Mouse (Mus musculus): ENCODE measurements around the gene Olfr203. TPM values are rescaled to one million over a fixed set of nuclear protein-coding genes. Genes with fewer than 3 reads are reported as not detected.
"Not testable (repeated sequence)": the region's sequence is repeated elsewhere in the genome, so short reads cannot be mapped to it uniquely, and the experiment has no call there.

Gene Olfr203
- total RNA-seq (2021) = not detected

DNA sequence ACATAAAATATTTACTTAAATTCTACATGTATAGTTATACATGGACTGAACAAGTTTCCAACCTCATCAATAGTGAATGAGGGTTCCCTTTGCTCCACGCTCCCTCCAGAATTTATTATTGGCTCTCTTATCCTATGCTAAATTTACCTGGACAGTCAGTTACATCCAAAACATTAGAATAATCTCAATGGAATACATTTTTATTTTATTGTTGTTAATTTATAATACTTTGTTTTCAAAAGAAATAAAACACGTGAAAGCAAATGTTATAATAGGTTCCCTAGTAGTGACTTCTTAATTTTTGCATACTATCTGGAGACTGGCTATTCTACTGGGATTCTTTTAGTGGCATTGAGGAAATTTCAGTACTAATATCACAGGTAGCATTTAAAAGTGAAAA is at the start of gene Olfr203:
Gene Olfr203, plus strand, starts transcription at position 301 of the 400 bp plus-strand sequence.
- DNase-seq (ENCODE audit: low spot score in 2 of 2) = no peak
- intact Hi-C loops (cut with DNase I) = no loop called here

- intact Hi-C loops (cut with DNase I) = no loop called here
- DNase-seq (ENCODE audit: low spot score in 2 of 2) = no peak
Measured at GRCm38 (mm10) chr16:59249684-59250083, 49.0 kb upstream of the Olfr203 start.

DNA sequence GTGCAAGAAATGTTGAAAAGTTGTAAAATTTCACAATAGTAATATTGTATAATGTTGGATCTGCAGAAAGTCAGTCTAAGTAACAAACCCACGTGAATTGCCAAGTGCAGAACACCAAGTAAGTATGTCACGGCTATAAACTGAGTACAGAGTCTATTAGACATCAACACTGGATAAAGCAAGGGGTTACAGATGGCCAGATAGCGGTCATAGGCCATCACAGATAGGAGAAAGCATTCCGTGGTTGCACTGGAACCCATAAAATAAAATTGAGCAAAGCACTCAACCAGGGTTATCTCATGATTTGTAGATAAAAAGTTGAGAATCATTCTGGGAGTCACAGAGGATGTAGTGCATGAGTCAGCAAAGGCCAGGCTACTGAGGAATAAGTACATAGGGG is 29.6 kb upstream of the Olfr203 start:
- DNase-seq (ENCODE audit: low spot score in 2 of 2); intact Hi-C loops (cut with DNase I): not testable (repeated sequence)

- DNase-seq (ENCODE audit: low spot score in 2 of 2); intact Hi-C loops (cut with DNase I): not testable (repeated sequence)
Measured at GRCm38 (mm10) chr16:59272532-59272931, 26.1 kb upstream of the Olfr203 start, which contains the start of gene Olfr201. Gene Olfr201, minus strand, starts transcription at chr16:59272632.

DNA sequence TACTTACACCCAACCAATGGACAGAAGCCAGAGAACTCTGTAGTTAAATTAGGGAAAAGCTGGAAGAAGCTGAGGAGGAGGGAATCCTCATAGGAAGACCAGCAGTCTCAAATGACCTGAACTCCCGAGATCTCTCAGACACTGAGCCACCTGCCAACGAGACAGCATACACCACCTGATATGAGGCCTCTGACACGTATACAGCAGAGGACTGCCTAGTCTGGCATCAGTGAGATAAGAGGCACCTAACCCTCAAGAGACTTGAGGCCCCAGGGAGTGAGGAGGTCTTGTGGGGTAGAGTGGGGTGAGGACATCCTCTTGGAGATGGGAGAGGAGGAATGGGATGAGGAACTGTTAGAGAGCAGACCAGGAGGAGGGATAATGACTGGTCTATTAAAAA is 18.1 kb upstream of the Olfr203 start:
- intact Hi-C loops (cut with DNase I) = no loop called here

GRCm38 (mm10) chr16:59283476-59283875 is 15.2 kb upstream of the Olfr203 start:
- no peak for DNase-seq (ENCODE audit: low spot score in 2 of 2)
- intact Hi-C loops (cut with DNase I) = no loop called here

More for the DNA sequence above, 18.1 kb upstream of the Olfr203 start:
- no peak for DNase-seq (ENCODE audit: low spot score in 2 of 2)

- intact Hi-C loops (cut with DNase I) = no loop called here
- DNase-seq (ENCODE audit: low spot score in 2 of 2) = no peak
Measured at GRCm38 (mm10) chr16:59286693-59287092, 12.0 kb upstream of the Olfr203 start, which contains the start of gene Olfr202. Gene Olfr202, minus strand, starts transcription at chr16:59286793.

DNA sequence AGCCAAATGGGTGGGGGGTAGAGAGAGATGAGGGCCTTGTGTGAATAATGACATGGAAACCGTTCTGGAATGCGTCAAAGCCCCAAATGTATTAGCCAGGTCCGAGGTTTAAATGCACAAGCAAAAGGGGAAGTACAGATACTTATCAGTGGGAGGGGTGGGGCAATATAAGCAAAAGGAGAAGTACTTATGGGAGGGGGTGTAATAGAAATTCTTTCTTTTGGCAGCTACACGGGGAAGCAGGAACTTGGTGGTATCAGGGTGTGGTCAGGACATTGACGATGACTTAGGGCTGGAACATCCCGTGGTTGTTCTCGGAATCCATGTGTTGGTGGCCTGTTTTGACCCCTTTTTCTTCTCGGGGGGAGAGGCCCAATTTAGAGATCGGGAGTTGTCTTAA is 11.1 kb upstream of the Olfr203 start:
- DNase-seq (ENCODE audit: low spot score in 2 of 2); intact Hi-C loops (cut with DNase I): not testable (repeated sequence)

GRCm38 (mm10) chr16:59318148-59318547 is 19.5 kb downstream of the Olfr203 start, which contains the start of gene Olfr204:
Gene Olfr204, minus strand, starts transcription at chr16:59318248.
- no peak for DNase-seq (ENCODE audit: low spot score in 2 of 2)
- intact Hi-C loops (cut with DNase I) = no loop called here

DNA sequence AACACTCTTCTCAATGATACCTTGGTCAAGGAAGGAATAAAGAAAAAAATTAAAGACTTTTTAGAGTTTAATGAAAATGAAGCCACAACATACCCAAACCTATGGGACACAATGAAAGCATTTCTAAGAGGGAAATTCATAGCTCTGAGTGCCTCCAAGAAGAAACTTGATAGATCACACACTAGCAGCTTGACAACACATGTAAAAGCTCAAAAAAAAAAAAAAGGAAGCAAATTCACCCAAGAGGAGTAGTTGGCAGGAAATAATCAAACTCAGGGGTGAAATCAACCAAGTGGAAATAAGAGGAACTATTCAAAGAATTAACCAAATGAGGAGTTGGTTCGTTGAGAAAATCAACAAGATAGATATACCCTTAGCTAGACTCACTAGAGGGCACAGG is 24.6 kb downstream of the Olfr203 start:
- DNase-seq (ENCODE audit: low spot score in 2 of 2); intact Hi-C loops (cut with DNase I): not testable (repeated sequence)

GRCm38 (mm10) chr16:59331038-59331437 is 32.4 kb downstream of the Olfr203 start, which contains the start of gene Olfr205:
Gene Olfr205, minus strand, starts transcription at chr16:59331138.
- intact Hi-C loops (cut with DNase I) = no loop called here

DNA sequence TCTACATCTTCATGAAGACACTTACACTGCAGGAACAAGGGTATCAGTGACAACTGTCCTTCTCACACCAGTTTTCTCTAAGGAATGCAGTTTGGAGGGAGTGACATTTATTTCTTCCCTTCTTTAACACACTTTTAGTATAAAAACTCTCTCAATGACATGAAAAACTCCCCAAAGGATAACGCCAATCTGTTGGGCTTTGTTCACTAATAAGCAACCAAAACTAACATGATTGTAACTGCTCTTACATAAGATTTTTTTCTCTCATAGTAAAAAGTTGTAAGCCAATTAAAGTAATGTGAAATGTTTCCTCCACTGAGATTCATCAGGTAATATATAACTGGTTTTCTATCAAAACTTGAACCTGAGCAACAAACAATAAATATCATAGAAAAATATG is 50.5 kb downstream of the Olfr203 start, which contains the start of gene Olfr206:
Gene Olfr206, minus strand, starts transcription at position 101 of the 400 bp plus-strand sequence.
- intact Hi-C loops (cut with DNase I) = no loop called here

More at GRCm38 (mm10) chr16:59331038-59331437, 32.4 kb downstream of the Olfr203 start, which contains the start of gene Olfr205:
- DNase-seq (ENCODE audit: low spot score in 2 of 2) = no peak

More for the DNA sequence above, 50.5 kb downstream of the Olfr203 start, which contains the start of gene Olfr206:
- DNase-seq (ENCODE audit: low spot score in 2 of 2) = no peak

Other genes starting within 250 kb of the Olfr203 start
- not detected for gene Olfr190, start 220.9 kb upstream of the Olfr203 start, total RNA-seq (2021)
- gene Olfr191, start 209.1 kb upstream of the Olfr203 start, total RNA-seq (2021) = not detected
- not detected for gene Olfr193, start 187.0 kb upstream of the Olfr203 start, total RNA-seq (2021)
- not detected for gene Olfr194, start 177.8 kb upstream of the Olfr203 start, total RNA-seq (2021)
- gene Olfr195, start 151.8 kb upstream of the Olfr203 start, total RNA-seq (2021) = not detected
- gene Olfr196, start 128.4 kb upstream of the Olfr203 start, total RNA-seq (2021) = not detected
- gene Olfr198, start 95.3 kb upstream of the Olfr203 start, total RNA-seq (2021) = not detected
- not detected for gene Olfr199, start 79.1 kb upstream of the Olfr203 start, total RNA-seq (2021)
- gene Olfr201, start 26.2 kb upstream of the Olfr203 start, total RNA-seq (2021) = not detected
- gene Olfr202, start 12.1 kb upstream of the Olfr203 start, total RNA-seq (2021) = not detected
- gene Olfr204, start 19.4 kb downstream of the Olfr203 start, total RNA-seq (2021) = not detected
- gene Olfr205, start 32.3 kb downstream of the Olfr203 start, total RNA-seq (2021) = not detected
- gene Olfr206, start 50.4 kb downstream of the Olfr203 start, total RNA-seq (2021) = not detected
- not detected for gene Olfr209, start 65.1 kb downstream of the Olfr203 start, total RNA-seq (2021)
- under 1 TPM; 0.07 to 0.09 TPM for gene Gabrr3, start 108.5 kb downstream of the Olfr203 start, total RNA-seq (2021)
- 10 to 100 TPM; 12.7 to 13.2 TPM for gene Riox2, start 172.9 kb downstream of the Olfr203 start, total RNA-seq (2021)

Measured in left cerebral cortex, postnatal 25 days (tissue).